Mouse (Mus musculus): ENCODE results near the gene Pole3.

Pole3 gene

GRCm38 (mm10) chr4:62518416-62519121 lies 6.3 kb downstream of the Pole3 start:
- DNase-seq (ENCODE audit: low spot score): no peak

GRCm38 (mm10) chr4:62517538-62518415 lies 7.1 kb downstream of the Pole3 start:
- no peak for DNase-seq (ENCODE audit: low spot score)

GRCm38 (mm10) chr4:62517046-62517445 lies 7.8 kb downstream of the Pole3 start:
- no peak for DNase-seq (ENCODE audit: low spot score)

- DNase-seq (ENCODE audit: low spot score): no peak
These were observed 8.3 kb downstream of the Pole3 start for GRCm38 (mm10) chr4:62516579-62516978.

- DNase-seq (ENCODE audit: low spot score): no peak
These were observed 8.8 kb downstream of the Pole3 start for GRCm38 (mm10) chr4:62516079-62516478.

GRCm38 (mm10) chr4:62515490-62515889 lies 9.4 kb downstream of the Pole3 start:
- no peak for DNase-seq (ENCODE audit: low spot score)

- no peak for DNase-seq (ENCODE audit: low spot score)
These were observed 9.9 kb downstream of the Pole3 start for GRCm38 (mm10) chr4:62514995-62515394.

GRCm38 (mm10) chr4:62513998-62514506 lies 10.8 kb downstream of the Pole3 start:
- DNase-seq (ENCODE audit: low spot score): no peak

- DNase-seq (ENCODE audit: low spot score): no peak
These were observed 14.9 kb downstream of the Pole3 start for GRCm38 (mm10) chr4:62509946-62510345.

GRCm38 (mm10) chr4:62508839-62509238 lies 16.0 kb downstream of the Pole3 start:
- no peak for DNase-seq (ENCODE audit: low spot score)

- DNase-seq (ENCODE audit: low spot score): no peak
These were observed 18.1 kb downstream of the Pole3 start for GRCm38 (mm10) chr4:62506798-62507197.

GRCm38 (mm10) chr4:62505991-62506390 lies 18.9 kb downstream of the Pole3 start:
- no peak for DNase-seq (ENCODE audit: low spot score)

- no peak for DNase-seq (ENCODE audit: low spot score)
These were observed 21.4 kb downstream of the Pole3 start, which contains the start of gene Hdhd3 for GRCm38 (mm10) chr4:62503374-62503970. TSS of gene Hdhd3 (minus strand) at chr4:62503467.

- DNase-seq (ENCODE audit: low spot score): no peak
These were observed 21.9 kb downstream of the Pole3 start for GRCm38 (mm10) chr4:62502969-62503368.

- DNase-seq (ENCODE audit: low spot score): peak; percentile 80
These were observed 22.7 kb downstream of the Pole3 start for GRCm38 (mm10) chr4:62501964-62502732.

GRCm38 (mm10) chr4:62501534-62501933 lies 23.3 kb downstream of the Pole3 start:
- no peak for DNase-seq (ENCODE audit: low spot score)

GRCm38 (mm10) chr4:62500799-62501198 lies 24.1 kb downstream of the Pole3 start:
- DNase-seq (ENCODE audit: low spot score): no peak

- no peak for DNase-seq (ENCODE audit: low spot score)
These were observed 28.1 kb downstream of the Pole3 start for GRCm38 (mm10) chr4:62496815-62497214.

GRCm38 (mm10) chr4:62495946-62496345 lies 28.9 kb downstream of the Pole3 start:
- DNase-seq (ENCODE audit: low spot score): no peak

GRCm38 (mm10) chr4:62494230-62494629 lies 30.6 kb downstream of the Pole3 start:
- DNase-seq (ENCODE audit: low spot score): no peak

GRCm38 (mm10) chr4:62492682-62493081 lies 32.2 kb downstream of the Pole3 start:
- no peak for DNase-seq (ENCODE audit: low spot score)

GRCm38 (mm10) chr4:62487914-62488313 lies 37.0 kb downstream of the Pole3 start:
- DNase-seq (ENCODE audit: low spot score): no peak

All from layer of hippocampus, adult 9-10 months (tissue).